Mouse (Mus musculus): ENCODE measurements around the gene Thbs4. TPM values are rescaled to one million over a fixed set of nuclear protein-coding genes. Genes with fewer than 3 reads are reported as not detected.

Gene Thbs4
- polyA plus RNA-seq, 1 experiment from 2014 or later: 2.8 TPM

- no peak for ATAC-seq (ENCODE audit: low FRiP score)
- H3K9me3 ChIP-seq (replicated peaks): no peaks in the 10 kb centered on the region
- no peaks in the 10 kb centered on the region for H3K36me3 ChIP-seq
- H3K4me2 ChIP-seq (replicated peaks): no peak overlapping the region
- H3K9ac ChIP-seq: no peak overlapping the region
- WGBS: 70% methylated on average over 7 of the region's 7 CpGs
- no peaks in the 10 kb centered on the region for H3K27me3 ChIP-seq
- no peak overlapping the region for H3K4me3 ChIP-seq
- no peak overlapping the region for H3K27ac ChIP-seq
- peaks cover 4% of the 10 kb centered on the region for H3K4me1 ChIP-seq
Measured at GRCm38 (mm10) chr13:92755036-92755435, 39.6 kb downstream of the Thbs4 start.

- WGBS: 90% methylated on average over 8 of the region's 8 CpGs
- Histone ChIP-seq H3K36me3 (no peaks in the 10 kb centered on the region), H3K27ac (no peak overlapping the region), H3K4me3 (no peak overlapping the region), H3K9ac (no peak overlapping the region), H3K27me3 (0 out of 2 replicates have a peak, but pooled peaks cover 4% of the 10 kb centered on the region), H3K4me2 (replicated peaks) (no peak overlapping the region), H3K4me1 (peaks cover 4% of the 10 kb centered on the region), H3K9me3 (replicated peaks) (no peaks in the 10 kb centered on the region)
- ATAC-seq (ENCODE audit: low FRiP score): no peak
Measured at GRCm38 (mm10) chr13:92753676-92754075, 40.9 kb downstream of the Thbs4 start.

- H3K4me1 ChIP-seq: peaks cover 4% of the 10 kb centered on the region
- WGBS: 66% methylated on average over 21 of the region's 21 CpGs
- peak; percentile 49 for ATAC-seq (ENCODE audit: low FRiP score)
Measured at GRCm38 (mm10) chr13:92751726-92752565, 42.7 kb downstream of the Thbs4 start.

GRCm38 (mm10) chr13:92750976-92751518 is 43.6 kb downstream of the Thbs4 start:
- H3K4me2 ChIP-seq (replicated peaks): 0 out of 2 replicates have a peak overlapping the region, but pooled peaks have one; percentile 24
- H3K4me3 ChIP-seq: no peak overlapping the region
- no peaks in the 10 kb centered on the region for H3K9me3 ChIP-seq (replicated peaks)
- no peak overlapping the region for H3K27ac ChIP-seq
- 30% methylated on average over 7 of the region's 7 CpGs for WGBS
- peaks cover 4% of the 10 kb centered on the region for H3K4me1 ChIP-seq
- H3K36me3 ChIP-seq: no peaks in the 10 kb centered on the region
- peak; percentile 77 for ATAC-seq (ENCODE audit: low FRiP score)
- no peak overlapping the region for H3K9ac ChIP-seq
- H3K27me3 ChIP-seq: 0 out of 2 replicates have a peak, but pooled peaks cover 4% of the 10 kb centered on the region

More at GRCm38 (mm10) chr13:92751726-92752565, 42.7 kb downstream of the Thbs4 start:
- Histone ChIP-seq H3K9ac (no peak overlapping the region), H3K4me2 (replicated peaks) (no peak overlapping the region), H3K36me3 (no peaks in the 10 kb centered on the region), H3K27ac (no peak overlapping the region), H3K9me3 (replicated peaks) (no peaks in the 10 kb centered on the region), H3K27me3 (0 out of 2 replicates have a peak, but pooled peaks cover 4% of the 10 kb centered on the region), H3K4me3 (no peak overlapping the region)

- 83% methylated on average over 5 of the region's 5 CpGs for WGBS
Measured at GRCm38 (mm10) chr13:92743337-92743736, 51.3 kb downstream of the Thbs4 start.

GRCm38 (mm10) chr13:92742886-92743285 is 51.7 kb downstream of the Thbs4 start:
- 90% methylated on average over 4 of the region's 4 CpGs for WGBS

More at GRCm38 (mm10) chr13:92743337-92743736, 51.3 kb downstream of the Thbs4 start:
- H3K4me1 ChIP-seq: 0 out of 2 replicates have a peak, but pooled peaks cover 3% of the 10 kb centered on the region
- no peaks in the 10 kb centered on the region for H3K27me3 ChIP-seq
- H3K36me3 ChIP-seq: no peaks in the 10 kb centered on the region
- no peak for ATAC-seq (ENCODE audit: low FRiP score)
- no peak overlapping the region for H3K4me2 ChIP-seq (replicated peaks)
- H3K4me3 ChIP-seq: no peak overlapping the region
- H3K9me3 ChIP-seq (replicated peaks): no peaks in the 10 kb centered on the region
- H3K9ac ChIP-seq: no peak overlapping the region
- H3K27ac ChIP-seq: no peak overlapping the region

GRCm38 (mm10) chr13:92740671-92741270 is 53.8 kb downstream of the Thbs4 start:
- no peaks in the 10 kb centered on the region for H3K27me3 ChIP-seq
- H3K27ac ChIP-seq: no peak overlapping the region
- no peak overlapping the region for H3K4me3 ChIP-seq
- ATAC-seq (ENCODE audit: low FRiP score): peak; percentile 51; the same call in 1 of the 2 replicates
- 8% methylated on average over 2 of the region's 2 CpGs for WGBS
- no peaks in the 10 kb centered on the region for H3K9me3 ChIP-seq (replicated peaks)
- peaks cover 10% of the 10 kb centered on the region for H3K4me1 ChIP-seq
- no peak overlapping the region for H3K4me2 ChIP-seq (replicated peaks)
- H3K36me3 ChIP-seq: no peaks in the 10 kb centered on the region
- H3K9ac ChIP-seq: no peak overlapping the region

More at GRCm38 (mm10) chr13:92742886-92743285, 51.7 kb downstream of the Thbs4 start:
- H3K9ac ChIP-seq: no peak overlapping the region
- ATAC-seq (ENCODE audit: low FRiP score): no peak
- no peak overlapping the region for H3K27ac ChIP-seq
- H3K4me3 ChIP-seq: no peak overlapping the region
- no peaks in the 10 kb centered on the region for H3K36me3 ChIP-seq
- 0 out of 2 replicates have a peak, but pooled peaks cover 3% of the 10 kb centered on the region for H3K4me1 ChIP-seq
- H3K4me2 ChIP-seq (replicated peaks): no peak overlapping the region
- H3K27me3 ChIP-seq: no peaks in the 10 kb centered on the region
- H3K9me3 ChIP-seq (replicated peaks): no peaks in the 10 kb centered on the region

GRCm38 (mm10) chr13:92739858-92740257 is 54.8 kb downstream of the Thbs4 start:
- H3K9ac ChIP-seq: no peak overlapping the region
- no peaks in the 10 kb centered on the region for H3K36me3 ChIP-seq
- H3K4me1 ChIP-seq: peaks cover 10% of the 10 kb centered on the region
- no peak for ATAC-seq (ENCODE audit: low FRiP score)
- no peaks in the 10 kb centered on the region for H3K9me3 ChIP-seq (replicated peaks)
- H3K4me3 ChIP-seq: no peak overlapping the region
- H3K27me3 ChIP-seq: no peaks in the 10 kb centered on the region
- WGBS: 94% methylated on average over 3 of the region's 3 CpGs
- H3K4me2 ChIP-seq (replicated peaks): no peak overlapping the region
- H3K27ac ChIP-seq: no peak overlapping the region

GRCm38 (mm10) chr13:92738821-92739220 is 55.8 kb downstream of the Thbs4 start:
- no peak for ATAC-seq (ENCODE audit: low FRiP score)
- no peak overlapping the region for H3K4me2 ChIP-seq (replicated peaks)
- H3K9me3 ChIP-seq (replicated peaks): no peaks in the 10 kb centered on the region
- H3K9ac ChIP-seq: no peak overlapping the region
- H3K36me3 ChIP-seq: no peaks in the 10 kb centered on the region
- no peak overlapping the region for H3K4me3 ChIP-seq
- H3K27ac ChIP-seq: no peak overlapping the region
- H3K4me1 ChIP-seq: peaks cover 16% of the 10 kb centered on the region
- H3K27me3 ChIP-seq: no peaks in the 10 kb centered on the region
- WGBS: 80% methylated on average over 3 of the region's 3 CpGs

GRCm38 (mm10) chr13:92736516-92737300 is 57.9 kb downstream of the Thbs4 start:
- Histone ChIP-seq H3K4me1 (peaks cover 17% of the 10 kb centered on the region), H3K4me3 (no peak overlapping the region), H3K4me2 (replicated peaks) (no peak overlapping the region), H3K9me3 (replicated peaks) (no peaks in the 10 kb centered on the region), H3K9ac (no peak overlapping the region), H3K36me3 (no peaks in the 10 kb centered on the region), H3K27ac (peak overlapping the region; percentile 41), H3K27me3 (no peaks in the 10 kb centered on the region)
- 36% methylated on average over 11 of the region's 11 CpGs for WGBS
- peak; percentile 74 for ATAC-seq (ENCODE audit: low FRiP score)

- no peak overlapping the region for H3K4me2 ChIP-seq (replicated peaks)
- 52% methylated on average over 1 of the region's 1 CpGs for WGBS
- no peaks in the 10 kb centered on the region for H3K36me3 ChIP-seq
- no peaks in the 10 kb centered on the region for H3K9me3 ChIP-seq (replicated peaks)
- no peak overlapping the region for H3K27ac ChIP-seq
- no peak overlapping the region for H3K9ac ChIP-seq
- ATAC-seq (ENCODE audit: low FRiP score): no peak; the same call in 1 of the 2 replicates
- H3K4me1 ChIP-seq: peaks cover 17% of the 10 kb centered on the region
- no peaks in the 10 kb centered on the region for H3K27me3 ChIP-seq
- H3K4me3 ChIP-seq: no peak overlapping the region
Measured at GRCm38 (mm10) chr13:92735693-92736092, 58.9 kb downstream of the Thbs4 start.

Data from hindbrain, embryonic 12.5 days (tissue).